Mouse (Mus musculus): Measurements from ENCODE around the gene Zfp804a. TPM values are rescaled to one million over a fixed set of nuclear protein-coding genes. Genes with fewer than 3 reads are reported as not detected.

Zfp804a gene
- not detected in 2 replicates for polyA plus RNA-seq (2012; ENCODE audit: insufficient read depth, insufficient read length, low replicate concordance, missing spikeins)

DNA sequence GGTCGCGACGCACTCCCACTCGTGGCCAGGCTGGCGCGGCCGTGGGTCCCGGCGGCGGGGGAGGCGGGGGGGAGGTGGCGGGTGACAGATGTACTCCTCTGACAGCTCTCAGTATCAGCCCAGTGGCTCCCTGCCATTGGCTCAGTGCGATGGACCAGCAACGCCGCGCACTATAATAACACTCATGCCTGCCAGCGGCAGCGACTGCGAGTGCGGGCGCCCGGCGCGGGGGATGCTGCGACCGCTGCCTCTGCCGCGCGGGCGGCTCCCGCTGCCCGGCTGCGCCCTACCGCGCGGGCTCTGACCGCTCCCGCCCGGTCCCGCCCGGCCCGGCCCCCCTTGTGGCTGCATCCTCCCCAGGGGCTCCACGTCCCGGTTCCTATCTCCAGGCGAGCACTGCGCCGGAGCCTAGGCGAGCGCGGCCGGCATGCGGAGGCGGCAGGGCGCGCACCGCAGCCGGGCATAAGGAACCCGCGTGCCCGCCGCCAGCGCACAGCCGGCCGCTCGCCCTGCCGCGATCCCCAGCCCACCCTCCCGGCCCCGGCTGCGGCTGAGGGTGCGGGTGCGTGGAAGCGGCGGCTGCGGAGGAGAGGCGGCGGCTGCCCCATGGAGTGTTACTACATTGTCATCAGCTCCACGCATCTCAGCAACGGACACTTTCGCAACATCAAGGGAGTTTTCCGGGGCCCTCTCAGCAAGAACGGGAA lies at the start of gene Zfp804a:
Gene Zfp804a (plus strand): TSS at position 38 of the 707 bp plus-strand sequence.
- Histone ChIP-seq H3K27ac (ENCODE audit: insufficient read depth, low read depth, low read length) (peak within 1 kb of the TSS; percentile 33; the same call in 1 of the 2 replicates), H3K4me3 (ENCODE audit: insufficient read depth, low read depth, low read length) (peak within 1 kb of the TSS; percentile 92), H3K4me1 (ENCODE audit: control insufficient read depth, insufficient read depth, low read length) (no peaks in the 10 kb centered on the region)
- WGBS = under 1% methylated on average over 80 of the region's 82 CpGs
- TF ChIP-seq POLR2A (IDR thresholded peaks at IDR 0.05; ENCODE audit: insufficient read depth, low read depth, low read length) = no peak; the same call in none of the 2 replicates
- TF ChIP-seq CTCF (IDR thresholded peaks at IDR 0.05; ENCODE audit: insufficient read depth, low read depth, low read length) = no peak

DNA sequence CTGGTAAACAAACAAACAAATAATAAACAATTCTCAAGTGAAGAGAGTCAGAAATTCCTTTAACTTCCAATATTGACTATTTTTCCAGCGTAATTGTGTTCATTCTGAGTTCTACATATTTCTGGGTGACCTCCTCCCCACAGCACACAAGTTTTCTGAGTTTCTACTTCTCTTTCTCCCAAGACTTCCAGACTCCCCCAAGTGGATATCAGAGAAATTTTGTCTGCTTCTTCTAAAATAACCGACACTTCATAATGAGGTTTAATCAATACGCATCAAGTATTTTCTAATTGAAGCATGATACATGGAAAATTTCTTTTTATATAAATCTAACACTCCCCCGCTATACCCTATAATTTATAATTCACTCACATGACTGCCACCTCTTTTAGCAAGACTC lies 1.4 kb upstream of the Zfp804a start:
- H3K4me1 ChIP-seq (ENCODE audit: control insufficient read depth, insufficient read depth, low read length) = no peaks in the 10 kb centered on the region
- no peak overlapping the region for H3K27ac ChIP-seq (ENCODE audit: insufficient read depth, low read depth, low read length)
- 38% methylated on average over 4 of the region's 4 CpGs for WGBS
- no peak for TF ChIP-seq CTCF (IDR thresholded peaks at IDR 0.05; ENCODE audit: insufficient read depth, low read depth, low read length)
- no peak for TF ChIP-seq POLR2A (IDR thresholded peaks at IDR 0.05; ENCODE audit: insufficient read depth, low read depth, low read length)
- H3K4me3 ChIP-seq (ENCODE audit: insufficient read depth, low read depth, low read length) = no peak overlapping the region

DNA sequence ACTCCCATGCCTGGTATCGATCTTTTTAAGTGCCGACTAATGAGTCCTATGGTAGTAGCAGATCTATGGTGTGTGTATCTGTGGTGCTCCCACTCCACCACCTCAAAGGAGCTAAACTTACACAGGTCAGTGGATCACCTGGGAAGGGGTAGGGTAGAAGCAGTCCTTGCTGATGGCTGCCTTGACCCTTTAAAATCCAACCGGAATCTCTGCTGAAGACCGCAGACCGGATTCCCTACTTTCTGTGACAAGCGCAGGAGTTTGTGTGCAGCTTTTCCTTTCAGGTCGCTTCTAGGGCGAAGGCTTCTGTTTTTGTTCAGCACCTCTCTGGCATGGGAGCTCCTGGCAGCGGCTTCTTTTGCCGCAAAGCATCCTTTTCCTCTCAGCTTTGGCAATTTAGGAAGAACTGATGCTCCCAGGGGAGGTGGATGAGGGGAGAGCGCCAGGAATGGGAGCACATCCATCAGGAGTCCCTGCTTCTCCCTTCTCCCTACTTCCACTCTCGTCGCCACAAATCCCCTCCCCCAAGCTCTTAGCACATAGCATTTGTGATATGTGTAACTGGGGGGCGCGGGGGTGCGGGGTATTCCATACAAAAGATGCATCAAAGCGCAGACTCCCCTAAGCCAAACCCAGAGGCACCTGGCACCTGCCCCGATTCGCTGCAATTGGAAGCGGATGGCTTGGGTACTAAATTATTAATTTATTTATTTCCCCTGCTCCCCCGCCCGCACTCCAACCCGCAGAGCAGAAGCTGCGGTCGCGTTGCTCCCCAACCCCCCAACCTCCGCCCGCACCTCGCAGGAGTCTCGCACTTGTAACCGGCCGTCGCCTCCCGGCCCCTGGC lies 461 bp upstream of the Zfp804a start:
- no peak overlapping the region for H3K27ac ChIP-seq (ENCODE audit: insufficient read depth, low read depth, low read length)
- no peaks in the 10 kb centered on the region for H3K4me1 ChIP-seq (ENCODE audit: control insufficient read depth, insufficient read depth, low read length)
- 1% methylated on average over 34 of the region's 34 CpGs for WGBS
- TF ChIP-seq POLR2A (IDR thresholded peaks at IDR 0.05; ENCODE audit: insufficient read depth, low read depth, low read length) (no peak; the same call in 1 of the 2 replicates), CTCF (IDR thresholded peaks at IDR 0.05; ENCODE audit: insufficient read depth, low read depth, low read length) (no peak)
- peak overlapping the region; percentile 92 for H3K4me3 ChIP-seq (ENCODE audit: insufficient read depth, low read depth, low read length)

DNA sequence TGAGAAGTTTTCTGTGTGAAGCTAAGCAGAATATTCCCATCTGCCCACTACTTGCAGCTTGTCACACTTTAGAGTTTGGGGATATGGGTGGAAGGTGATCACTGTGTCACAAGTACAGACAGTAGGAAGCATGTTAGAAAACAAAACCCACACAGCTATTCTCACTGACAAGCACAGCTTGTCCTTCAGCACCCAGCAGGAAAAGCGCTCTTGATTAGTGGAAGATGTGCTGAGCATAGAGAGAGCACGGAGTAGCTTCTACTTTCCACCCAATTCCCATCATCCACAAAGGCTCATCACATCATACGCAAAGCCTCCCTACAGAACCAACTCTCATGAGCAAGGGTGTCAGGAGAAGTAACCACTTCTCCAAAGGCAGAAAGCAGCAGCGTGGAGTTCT lies 1.4 kb downstream of the Zfp804a start:
- H3K4me1 ChIP-seq (ENCODE audit: control insufficient read depth, insufficient read depth, low read length) = no peaks in the 10 kb centered on the region
- H3K27ac ChIP-seq (ENCODE audit: insufficient read depth, low read depth, low read length) = no peak overlapping the region
- 50% methylated on average over 4 of the region's 4 CpGs for WGBS
- peak overlapping the region; percentile 41 for H3K4me3 ChIP-seq (ENCODE audit: insufficient read depth, low read depth, low read length)
- TF ChIP-seq CTCF (IDR thresholded peaks at IDR 0.05; ENCODE audit: insufficient read depth, low read depth, low read length) = no peak
- no peak for TF ChIP-seq POLR2A (IDR thresholded peaks at IDR 0.05; ENCODE audit: insufficient read depth, low read depth, low read length)

DNA sequence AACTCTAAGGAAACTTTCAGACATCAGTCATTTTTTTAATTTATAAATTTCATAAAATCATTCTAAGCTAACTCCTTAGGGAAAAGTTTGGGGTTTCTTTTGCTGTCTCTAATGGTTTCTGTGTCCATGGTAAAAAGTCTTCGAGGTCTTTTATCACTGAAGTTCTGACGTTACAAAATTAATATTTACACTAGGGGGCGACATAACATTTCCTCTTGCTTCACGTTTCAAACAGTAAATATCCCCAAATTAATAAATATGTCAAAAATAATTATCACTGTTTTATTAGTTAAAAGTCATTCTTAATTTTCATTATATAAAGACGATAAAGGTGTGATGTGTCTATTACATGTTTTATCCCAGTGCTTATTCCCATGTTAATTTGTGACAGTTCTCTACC lies 11.6 kb downstream of the Zfp804a start:
- H3K4me1 ChIP-seq (ENCODE audit: control insufficient read depth, insufficient read depth, low read length) = no peaks in the 10 kb centered on the region
- TF ChIP-seq CTCF (IDR thresholded peaks at IDR 0.05; ENCODE audit: insufficient read depth, low read depth, low read length) (no peak), POLR2A (IDR thresholded peaks at IDR 0.05; ENCODE audit: insufficient read depth, low read depth, low read length) (no peak)
- WGBS = 18% methylated on average over 5 of the region's 5 CpGs
- no peak overlapping the region for H3K27ac ChIP-seq (ENCODE audit: insufficient read depth, low read depth, low read length)
- H3K4me3 ChIP-seq (ENCODE audit: insufficient read depth, low read depth, low read length) = no peak overlapping the region

DNA sequence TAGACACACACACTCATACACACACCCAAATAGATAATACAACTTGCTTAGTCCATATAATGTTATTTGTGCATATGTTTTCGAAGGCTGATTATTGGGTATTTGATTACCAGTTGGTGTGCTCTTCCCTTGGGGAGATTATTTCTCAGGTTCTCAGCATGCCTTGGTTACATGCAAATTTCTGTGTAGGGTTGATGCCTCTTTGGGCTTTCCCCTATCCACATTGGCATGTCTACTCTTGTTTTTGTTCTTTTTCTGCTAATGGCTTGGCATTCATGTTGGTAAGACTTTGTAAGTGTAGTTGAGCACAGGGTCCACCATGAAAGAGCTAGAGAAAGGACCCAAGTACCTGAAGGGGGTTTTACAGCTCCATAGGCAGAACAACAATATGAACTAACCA lies 14.9 kb downstream of the Zfp804a start:
- Histone ChIP-seq H3K4me3 (ENCODE audit: insufficient read depth, low read depth, low read length) (no peak overlapping the region), H3K27ac (ENCODE audit: insufficient read depth, low read depth, low read length) (no peak overlapping the region), H3K4me1 (ENCODE audit: control insufficient read depth, insufficient read depth, low read length) (no peaks in the 10 kb centered on the region)
- whole genome bisulfite sequencing = 93% methylated on average over 1 of the region's 1 CpGs
- no peak for TF ChIP-seq CTCF (IDR thresholded peaks at IDR 0.05; ENCODE audit: insufficient read depth, low read depth, low read length)
- no peak for TF ChIP-seq POLR2A (IDR thresholded peaks at IDR 0.05; ENCODE audit: insufficient read depth, low read depth, low read length)

DNA sequence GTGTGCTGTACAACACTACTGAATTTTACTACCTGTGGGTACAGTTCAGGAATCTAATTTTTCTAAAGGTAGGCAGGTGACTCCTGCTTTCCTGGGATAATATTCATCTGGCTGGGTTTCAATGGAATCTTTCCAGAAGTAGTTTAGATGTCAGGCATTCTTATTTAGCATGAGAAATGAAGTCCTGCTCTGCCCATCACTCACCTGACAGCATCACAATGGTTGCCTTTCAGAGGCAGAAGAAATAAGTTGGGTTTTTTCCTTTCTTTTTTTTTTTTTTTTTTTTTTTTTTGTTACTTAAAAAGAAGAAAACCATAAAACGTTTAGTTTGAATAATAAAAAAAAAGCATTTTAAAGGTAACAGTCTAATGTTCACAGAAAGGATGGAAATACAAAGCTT lies 16.1 kb downstream of the Zfp804a start:
- no peak overlapping the region for H3K4me3 ChIP-seq (ENCODE audit: insufficient read depth, low read depth, low read length)
- no peak overlapping the region for H3K27ac ChIP-seq (ENCODE audit: insufficient read depth, low read depth, low read length)
- TF ChIP-seq CTCF (IDR thresholded peaks at IDR 0.05; ENCODE audit: insufficient read depth, low read depth, low read length) = no peak
- TF ChIP-seq POLR2A (IDR thresholded peaks at IDR 0.05; ENCODE audit: insufficient read depth, low read depth, low read length) = no peak
- no peaks in the 10 kb centered on the region for H3K4me1 ChIP-seq (ENCODE audit: control insufficient read depth, insufficient read depth, low read length)
- 50% methylated on average over 1 of the region's 1 CpGs for WGBS

DNA sequence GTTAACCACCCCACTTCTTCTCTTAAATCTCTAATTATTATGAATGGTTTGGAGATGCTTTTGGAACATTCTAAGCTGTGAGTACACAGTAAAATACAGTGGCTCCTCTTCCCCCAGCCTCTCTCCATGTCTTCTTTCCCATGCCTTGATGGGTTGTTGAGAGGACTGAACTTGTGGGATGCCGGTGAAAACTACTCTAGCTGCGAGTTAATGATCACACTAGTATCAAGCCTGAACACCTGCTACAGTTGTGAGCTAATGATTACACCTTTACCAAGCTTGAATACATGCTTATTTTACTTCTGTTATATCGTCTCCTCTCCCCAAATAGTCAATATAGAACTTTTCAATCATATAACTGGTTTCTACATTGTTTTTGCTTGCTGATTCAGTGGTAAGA lies 23.9 kb downstream of the Zfp804a start:
- no peak overlapping the region for H3K27ac ChIP-seq (ENCODE audit: insufficient read depth, low read depth, low read length)
- no peak overlapping the region for H3K4me3 ChIP-seq (ENCODE audit: insufficient read depth, low read depth, low read length)
- TF ChIP-seq POLR2A (IDR thresholded peaks at IDR 0.05; ENCODE audit: insufficient read depth, low read depth, low read length) = no peak
- TF ChIP-seq CTCF (IDR thresholded peaks at IDR 0.05; ENCODE audit: insufficient read depth, low read depth, low read length) = no peak
- 91% methylated on average over 3 of the region's 3 CpGs for WGBS
- no peaks in the 10 kb centered on the region for H3K4me1 ChIP-seq (ENCODE audit: control insufficient read depth, insufficient read depth, low read length)

Data from olfactory bulb, adult 2 months (tissue).